Mouse (Mus musculus) CH12.LX (cell line): ENCODE results near the gene Rasgef1a. TPM values are rescaled to one million over a fixed set of nuclear protein-coding genes. Genes with fewer than 3 reads are reported as not detected.

Experiments
- DNase-seq: peaks from one replicate; pipeline ENCODE4 v3.0.0-alpha.2; 2013; ENCODE audit errors: extremely low read depth
- H3K27ac ChIP-seq: 2 replicates; pipeline ENCODE4 v1.5.1; 2012; ENCODE audit warnings: low read depth, mild to moderate bottlenecking, control low read depth, moderate library complexity; ENCODE audit not compliant: insufficient read depth
- H3K27me3 ChIP-seq: replicated peaks from 2 replicates; pipeline ENCODE3; 2012; ENCODE audit warnings: inconsistent platforms
- H3K36me3 ChIP-seq, 2 experiments: replicated peaks in 1 of 2; 2 replicates each; pipeline versions ENCODE3 to v1.6.1; 2012; ENCODE audit warnings: inconsistent platforms in 1 of 2, low read length in 1 of 2, mild to moderate bottlenecking in 1 of 2, mixed read lengths in 1 of 2, moderate library complexity in 1 of 2; ENCODE audit not compliant: control insufficient read depth in 1 of 2, insufficient read depth in 1 of 2
- H3K4me1 ChIP-seq, 2 experiments: 2 replicates each; pipeline ENCODE4 v1.6.1; 2012; ENCODE audit warnings: inconsistent platforms in 1 of 2, moderate library complexity in 1 of 2; ENCODE audit not compliant: insufficient read depth in 2 of 2, control insufficient read depth in 1 of 2
- H3K4me2 ChIP-seq: 2 replicates; pipeline ENCODE4 v1.6.1; 2012; ENCODE audit warnings: low read depth, mild to moderate bottlenecking, control low read depth; ENCODE audit not compliant: poor library complexity, insufficient read depth, severe bottlenecking
- H3K4me3 ChIP-seq, 3 experiments: fragments of 150-350 bp in 1 of 3; sonication (generic) in 1 of 3; replicated peaks in 1 of 3; 2 replicates each; pipeline versions ENCODE3 to v1.5.1; 2011 to 2012; ENCODE audit warnings: low read depth in 2 of 3, low read length in 2 of 3, mild to moderate bottlenecking in 2 of 3, moderate library complexity in 2 of 3, control low read depth in 1 of 3, improper control_type of control experiment in 1 of 3, inconsistent platforms in 1 of 3, mixed read lengths in 1 of 3; ENCODE audit not compliant: poor library complexity in 1 of 3
- H3K79me2 ChIP-seq: replicated peaks from 2 replicates; pipeline ENCODE4 v1.6.1; 2012; ENCODE audit warnings: mild to moderate bottlenecking, moderate library complexity; ENCODE audit not compliant: control insufficient read depth, poor library complexity, insufficient read depth, severe bottlenecking; ENCODE audit errors: extremely low read depth
- H3K9ac ChIP-seq: 2 replicates; pipeline ENCODE4 v1.6.1; 2012; ENCODE audit warnings: low read depth, mild to moderate bottlenecking, control low read depth, moderate library complexity; ENCODE audit not compliant: insufficient read depth
- H3K9me3 ChIP-seq: replicated peaks from 2 replicates; pipeline ENCODE3; 2012; ENCODE audit warnings: low read length, inconsistent platforms, mixed read lengths
- BHLHE40 ChIP-seq: IDR thresholded peaks from 2 replicates; pipeline ENCODE4 v1.6.1; 2011; ENCODE audit warnings: mild to moderate bottlenecking, low read depth, low read length, improper control_type of control experiment
- CHD1 ChIP-seq: IDR thresholded peaks from 2 replicates; pipeline ENCODE4 v1.6.1; 2012; ENCODE audit warnings: low read depth, low read length, improper control_type of control experiment, inconsistent platforms
- CHD2 ChIP-seq: IDR thresholded peaks from 2 replicates; pipeline ENCODE4 v1.6.1; 2011; ENCODE audit warnings: low read length, improper control_type of control experiment
- CTCF ChIP-seq, 2 experiments: IDR thresholded peaks in 1 of 2; conservative IDR thresholded peaks in 1 of 2; 2 replicates each; pipeline ENCODE4 v1.5.1; 2011 to 2012; ENCODE audit warnings: low read depth in 2 of 2, low read length in 2 of 2, improper control_type of control experiment in 1 of 2, inconsistent platforms in 1 of 2, mild to moderate bottlenecking in 1 of 2, moderate library complexity in 1 of 2
- E2F4 ChIP-seq: IDR thresholded peaks from 2 replicates; pipeline ENCODE4 v1.6.1; 2011; ENCODE audit warnings: low read depth, low read length, improper control_type of control experiment; ENCODE audit not compliant: insufficient replicate concordance
- ELF1 ChIP-seq: IDR thresholded peaks from 2 replicates; pipeline ENCODE4 v1.6.1; 2014; ENCODE audit warnings: low read depth, mild to moderate bottlenecking, inconsistent platforms, low read length, improper control_type of control experiment
- ETS1 ChIP-seq: conservative IDR thresholded peaks from 2 replicates; pipeline ENCODE4 v1.6.1; 2012; ENCODE audit warnings: low read depth, mild to moderate bottlenecking, inconsistent platforms, low read length, improper control_type of control experiment, moderate library complexity
- GABPA ChIP-seq: IDR thresholded peaks from 2 replicates; pipeline ENCODE4 v1.6.1; 2012; ENCODE audit warnings: low read depth, low read length, improper control_type of control experiment, inconsistent platforms; ENCODE audit not compliant: insufficient replicate concordance
- HCFC1 ChIP-seq: IDR thresholded peaks from 2 replicates; pipeline ENCODE4 v1.6.1; 2012; ENCODE audit warnings: low read depth, mild to moderate bottlenecking, inconsistent platforms, low read length, improper control_type of control experiment
- IRF4 ChIP-seq: IDR thresholded peaks from 2 replicates; pipeline ENCODE4 v1.6.1; 2014; ENCODE audit warnings: low read depth, mild to moderate bottlenecking, inconsistent platforms, low read length, improper control_type of control experiment
- JUN ChIP-seq: IDR thresholded peaks from 2 replicates; pipeline ENCODE4 v1.6.1; 2011; ENCODE audit warnings: low read depth, mild to moderate bottlenecking, low read length, improper control_type of control experiment, moderate library complexity; ENCODE audit not compliant: insufficient read depth
- JUND ChIP-seq: conservative IDR thresholded peaks from 2 replicates; pipeline ENCODE4 v1.6.1; 2011; ENCODE audit warnings: low read depth, low read length, improper control_type of control experiment
- MAFK ChIP-seq: IDR thresholded peaks from 2 replicates; pipeline ENCODE4 v1.6.1; 2011; ENCODE audit warnings: low read length, improper control_type of control experiment; ENCODE audit not compliant: insufficient replicate concordance
- MAX ChIP-seq: IDR thresholded peaks from 2 replicates; pipeline ENCODE4 v1.6.1; 2011; ENCODE audit warnings: low read length, improper control_type of control experiment
- MAZ ChIP-seq: IDR thresholded peaks from 2 replicates; pipeline ENCODE4 v1.6.1; 2012; ENCODE audit warnings: low read depth, mild to moderate bottlenecking, inconsistent platforms, low read length, improper control_type of control experiment, moderate library complexity
- MEF2A ChIP-seq: IDR thresholded peaks from 2 replicates; pipeline ENCODE4 v1.6.1; 2014; ENCODE audit warnings: low read depth, mild to moderate bottlenecking, inconsistent platforms, low read length, improper control_type of control experiment, borderline replicate concordance
- MXI1 ChIP-seq: IDR thresholded peaks from 2 replicates; pipeline ENCODE4 v1.6.1; 2011; ENCODE audit warnings: mild to moderate bottlenecking, low read depth, low read length, improper control_type of control experiment
- MYC ChIP-seq: IDR thresholded peaks from 2 replicates; pipeline ENCODE4 v1.6.1; 2011; ENCODE audit warnings: low read depth, mild to moderate bottlenecking, improper control_type of control experiment, low read length
- NELFE ChIP-seq: IDR thresholded peaks from 2 replicates; pipeline ENCODE4 v1.6.1; 2011; ENCODE audit warnings: low read depth, low read length, improper control_type of control experiment
- POLR2A ChIP-seq: IDR thresholded peaks from 2 replicates; pipeline ENCODE4 v1.6.1; 2011; ENCODE audit warnings: low read depth, mild to moderate bottlenecking, improper control_type of control experiment, low read length
- POLR2AphosphoS2 ChIP-seq: IDR thresholded peaks from 2 replicates; pipeline ENCODE4 v1.6.1; 2011; ENCODE audit warnings: low read depth, low read length, improper control_type of control experiment
- RAD21 ChIP-seq: IDR thresholded peaks from 2 replicates; pipeline ENCODE4 v1.6.1; 2011; ENCODE audit warnings: low read depth, mild to moderate bottlenecking, low read length, improper control_type of control experiment, moderate library complexity
- RCOR1 ChIP-seq: conservative IDR thresholded peaks from 2 replicates; pipeline ENCODE4 v1.6.1; 2012; ENCODE audit warnings: low read depth, mild to moderate bottlenecking, inconsistent platforms, low read length, improper control_type of control experiment
- SIN3A ChIP-seq: IDR thresholded peaks from 2 replicates; pipeline ENCODE4 v1.6.1; 2012; ENCODE audit warnings: low read length, improper control_type of control experiment, inconsistent platforms
- SMC3 ChIP-seq: IDR thresholded peaks from 2 replicates; pipeline ENCODE4 v1.6.1; 2011; ENCODE audit warnings: low read depth, low read length, improper control_type of control experiment
- TCF12 ChIP-seq: IDR thresholded peaks from 2 replicates; pipeline ENCODE4 v1.6.1; 2014; ENCODE audit warnings: low read depth, mild to moderate bottlenecking, inconsistent platforms, low read length, improper control_type of control experiment
- UBTF ChIP-seq: IDR thresholded peaks from 2 replicates; pipeline ENCODE4 v1.6.1; 2012; ENCODE audit warnings: low read depth, mild to moderate bottlenecking, inconsistent platforms, low read length, improper control_type of control experiment, moderate library complexity
- USF1 ChIP-seq: IDR thresholded peaks from 2 replicates; pipeline ENCODE4 v1.6.1; 2014; ENCODE audit warnings: low read depth, mild to moderate bottlenecking, inconsistent platforms, low read length, improper control_type of control experiment
- ZKSCAN1 ChIP-seq: IDR thresholded peaks from 2 replicates; pipeline ENCODE4 v1.6.1; 2012; ENCODE audit warnings: low read depth, inconsistent platforms, low read length, improper control_type of control experiment, borderline replicate concordance
- ZMIZ1 ChIP-seq: IDR thresholded peaks from 2 replicates; pipeline ENCODE4 v1.6.1; 2012; ENCODE audit warnings: low read depth, mild to moderate bottlenecking, inconsistent platforms, low read length, improper control_type of control experiment
- dilution Hi-C: fragments of 300-500 bp; cut with MboI; formaldehyde crosslinking; loops from 2 replicates; pipeline ENCODE4 v1.14.3; 2020; ENCODE audit warnings: low sequenced_read_pairs; ENCODE audit not compliant: extremely low pct_unique_long_range_greater_than_20kb, extremely low pct_ligation_motif_present
- in situ Hi-C: fragments of 300-500 bp; cut with MboI; formaldehyde crosslinking; loops from 3 replicates; pipeline ENCODE4 v1.14.3; 2019; ENCODE audit warnings: low sequenced_read_pairs, low pct_ligation_motif_present, low pct_unique_long_range_greater_than_20kb, mixed read lengths
- polyA plus RNA-seq: library from polyadenylated mRNA; unstranded; fragments of >175 nt; gene quantifications from 2 replicates; pipeline ENCODE4 v1.2.1, GENCODE M21; 2012; ENCODE audit warnings: low read depth; ENCODE audit not compliant: insufficient read length
- total RNA-seq, 2 experiments: library from RNA; depleted of rRNA; stranded (reverse); fragments of 300-350 nt in 1 of 2; fragments of >200 nt in 1 of 2; gene quantifications; 2 replicates each; pipeline ENCODE4 v1.2.3; 2012 to 2014

The Rasgef1a gene
- total and polyA plus RNA-seq, 3 experiments: 0.13 TPM; not detected in 2

- H3K27ac ChIP-seq: no peak overlapping the region
- H3K4me3 ChIP-seq: no peak overlapping the region
- H3K4me1 ChIP-seq: peaks cover 0 to 9% of the 10 kb centered on the region in 2 experiments; a peak in 2 of 4 replicates
- peak; percentile 15 for DNase-seq
- H3K36me3 ChIP-seq: no peaks in the 10 kb centered on the region
- peaks cover 88% of the 10 kb centered on the region for H3K27me3 ChIP-seq
- no peak overlapping the region for H3K9ac ChIP-seq
- TF ChIP-seq MEF2A: no peak
- no peak for TF ChIP-seq E2F4
- TF ChIP-seq CTCF (conservative IDR thresholded peaks at IDR 0.05 in 1 of 2, IDR thresholded peaks at IDR 0.05 in 1 of 2; ENCODE audit: low read depth in 2 of 2, low read length in 2 of 2): peak in 1 of 2 experiments; percentile 61; a peak in 2 of 4 replicates
- TF ChIP-seq USF1: no peak
- no peak for TF ChIP-seq SIN3A
- no peak for TF ChIP-seq HCFC1
- TF ChIP-seq RCOR1: no peak
- no peak for TF ChIP-seq POLR2A
- no peak for TF ChIP-seq UBTF
- TF ChIP-seq RAD21: peak; percentile 2
- TF ChIP-seq JUN: no peak
- no peak for TF ChIP-seq IRF4
- no peak for TF ChIP-seq MAX
- no peak for TF ChIP-seq POLR2AphosphoS2
- TF ChIP-seq BHLHE40: no peak
- no peak for TF ChIP-seq MXI1
- peak; percentile 38; the same call in 1 of the 2 replicates for TF ChIP-seq SMC3
- TF ChIP-seq CHD2: no peak
- no peak for TF ChIP-seq ELF1
- no peak for TF ChIP-seq CHD1
- no peak for TF ChIP-seq JUND
- no peak for TF ChIP-seq MYC
- TF ChIP-seq, all 38 proteins: peak for 3
- no peaks in the 10 kb centered on the region for H3K79me2 ChIP-seq
- dilution Hi-C loops: no loop called here
- in situ Hi-C loops: no loop called here
- no peak overlapping the region for H3K4me2 ChIP-seq
- H3K9me3 ChIP-seq: no peaks in the 10 kb centered on the region
These were observed 56.5 kb downstream of the Rasgef1a start for GRCm38 (mm10) chr6:118067720-118068119.

GRCm38 (mm10) chr6:118070321-118071012 lies 59.2 kb downstream of the Rasgef1a start:
- no peaks in the 10 kb centered on the region for H3K9me3 ChIP-seq
- H3K27me3 ChIP-seq: peaks cover 87% of the 10 kb centered on the region
- dilution Hi-C loops: no loop called here
- H3K36me3 ChIP-seq: no peaks in the 10 kb centered on the region
- H3K79me2 ChIP-seq: no peaks in the 10 kb centered on the region
- no peak overlapping the region for H3K27ac ChIP-seq
- peaks cover 0 to 9% of the 10 kb centered on the region in 2 experiments; a peak in 2 of 4 replicates for H3K4me1 ChIP-seq
- no peak for TF ChIP-seq ETS1
- TF ChIP-seq TCF12: no peak
- TF ChIP-seq MXI1: no peak
- no peak for TF ChIP-seq ZKSCAN1
- TF ChIP-seq MYC: no peak
- no peak for TF ChIP-seq SMC3
- no peak for TF ChIP-seq POLR2A
- TF ChIP-seq GABPA: no peak
- TF ChIP-seq MAZ: no peak
- TF ChIP-seq BHLHE40: no peak
- TF ChIP-seq MAFK: no peak
- TF ChIP-seq ELF1: no peak
- no peak for TF ChIP-seq HCFC1
- TF ChIP-seq CTCF (conservative IDR thresholded peaks at IDR 0.05 in 1 of 2, IDR thresholded peaks at IDR 0.05 in 1 of 2; ENCODE audit: low read depth in 2 of 2, low read length in 2 of 2): no peak
- no peak for TF ChIP-seq USF1
- TF ChIP-seq NELFE: no peak
- TF ChIP-seq RCOR1: no peak
- TF ChIP-seq JUN: no peak
- no peak for TF ChIP-seq ZMIZ1
- TF ChIP-seq CHD1: no peak
- TF ChIP-seq, all 38 proteins: peak for 0
- no peak overlapping the region for H3K9ac ChIP-seq
- in situ Hi-C loops: no loop called here
- H3K4me3 ChIP-seq: no peak overlapping the region
- no peak overlapping the region for H3K4me2 ChIP-seq
- no peak for DNase-seq
